Mouse (Mus musculus): Measurements from ENCODE around the gene Naa38.

- TF ChIP-seq CEBPB (IDR thresholded peaks at IDR 0.05; ENCODE audit: low read depth) (no peak), MAX (IDR thresholded peaks at IDR 0.05) (no peak)
Measured at GRCm38 (mm10) chr11:69366855-69367615, 28.3 kb upstream of the Naa38 start.
